Mouse (Mus musculus) spleen, postnatal 4 days (tissue): ENCODE data around the gene Abtb2.

Experiments used
- DNase-seq, 2 experiments: peaks; one replicate each; pipeline ENCODE4 v3.0.0; 2022; ENCODE audit warnings: low spot score in 2 of 2

Abtb2 gene

DNA sequence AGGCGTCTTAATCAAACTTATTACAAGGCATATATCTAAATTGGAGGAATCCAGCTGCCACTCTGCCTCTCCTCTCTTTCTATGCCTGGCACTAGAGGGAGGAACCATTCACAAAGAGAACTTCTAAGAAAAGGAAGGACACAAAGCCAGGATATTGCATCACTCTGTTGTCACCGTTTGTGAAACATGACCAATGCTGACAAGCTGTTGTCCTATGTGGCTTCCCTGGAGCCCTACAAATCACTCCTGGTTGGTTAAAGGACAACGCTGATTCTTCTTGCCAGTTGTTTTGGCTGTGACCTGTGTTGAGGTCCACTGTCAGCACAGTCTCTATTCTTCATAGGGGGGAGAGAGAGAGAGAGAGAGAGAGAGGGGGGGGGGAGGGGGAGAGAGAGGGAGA is 17.2 kb downstream of the Abtb2 start:
- DNase-seq = no peak

DNA sequence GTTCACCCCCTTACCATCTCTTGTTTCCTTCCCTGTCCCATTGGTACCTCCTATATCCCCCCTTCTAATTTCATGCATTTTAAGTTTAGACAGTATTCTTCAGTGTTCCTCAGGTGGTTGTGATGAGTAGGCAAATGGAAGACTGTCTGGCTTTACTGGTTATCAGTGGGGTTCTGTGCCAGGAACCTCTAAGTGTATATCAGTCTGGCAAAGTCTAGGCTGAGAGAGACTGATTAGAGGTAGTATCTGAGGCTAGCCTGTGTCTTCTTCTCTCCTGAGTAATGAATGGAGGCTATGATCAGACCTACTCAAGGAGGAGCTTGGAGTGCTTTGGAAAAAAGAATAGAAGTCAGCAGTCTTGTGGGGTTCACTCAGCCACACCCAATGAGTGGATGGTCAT is 18.0 kb downstream of the Abtb2 start:
- no peak for DNase-seq

DNA sequence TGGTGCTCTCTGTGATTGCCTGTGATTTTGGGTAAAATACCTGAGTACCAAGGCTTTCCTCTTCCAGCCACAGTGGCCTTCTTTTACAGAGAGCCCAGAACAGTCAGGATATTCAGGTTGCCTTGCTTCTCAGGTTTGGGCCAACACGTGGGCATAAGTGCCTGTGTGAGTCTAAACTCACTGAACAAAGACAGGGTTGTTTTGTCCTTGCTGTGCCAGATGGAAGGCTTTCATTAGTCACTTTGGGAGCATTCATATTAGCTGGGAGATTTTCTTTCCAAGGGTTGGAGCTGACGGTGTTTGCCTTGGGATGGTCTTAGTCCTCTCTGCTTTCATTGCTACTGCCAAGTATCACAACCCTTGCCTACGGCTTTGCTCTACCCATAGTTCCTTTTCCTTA is 20.3 kb downstream of the Abtb2 start:
- no peak for DNase-seq

DNA sequence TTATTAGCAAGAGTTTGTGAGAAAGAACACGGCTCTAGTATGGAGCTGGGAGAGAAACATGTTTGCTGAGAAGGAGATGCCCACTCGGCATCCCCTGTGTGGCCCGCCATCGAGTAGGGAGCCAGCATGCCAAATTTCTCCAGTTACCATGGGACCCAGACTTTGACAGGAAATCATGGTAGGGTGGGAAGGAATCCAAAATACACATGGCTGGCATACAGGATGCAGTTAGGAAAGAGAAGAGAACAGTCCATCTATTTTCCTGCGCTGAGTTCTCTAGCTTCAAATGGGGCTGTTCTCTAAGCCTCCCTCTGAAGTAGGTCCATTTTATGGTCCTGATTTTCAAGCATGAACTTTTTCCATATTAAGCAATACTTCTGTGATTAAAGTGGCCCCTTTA is 22.7 kb downstream of the Abtb2 start:
- DNase-seq = no peak

DNA sequence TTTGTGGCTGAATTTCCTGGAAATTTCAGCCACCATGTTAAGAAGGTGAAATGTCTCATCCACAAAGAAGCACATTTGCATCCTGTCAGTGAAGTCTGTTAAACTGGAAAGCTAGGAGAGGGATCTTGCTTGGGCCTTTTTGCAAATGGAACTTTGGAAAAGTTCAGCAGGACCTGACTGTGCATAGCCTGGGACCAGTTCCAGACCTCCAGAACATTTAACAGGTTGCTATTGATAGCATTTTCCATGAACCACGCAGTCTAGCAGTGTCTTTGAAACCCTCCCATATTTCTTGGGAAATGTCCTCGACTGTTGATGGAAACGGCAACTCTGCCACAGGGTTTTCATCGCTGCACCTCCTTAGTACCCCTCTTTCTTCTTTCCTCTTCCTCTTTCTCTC is 23.3 kb downstream of the Abtb2 start:
- DNase-seq = no peak

DNA sequence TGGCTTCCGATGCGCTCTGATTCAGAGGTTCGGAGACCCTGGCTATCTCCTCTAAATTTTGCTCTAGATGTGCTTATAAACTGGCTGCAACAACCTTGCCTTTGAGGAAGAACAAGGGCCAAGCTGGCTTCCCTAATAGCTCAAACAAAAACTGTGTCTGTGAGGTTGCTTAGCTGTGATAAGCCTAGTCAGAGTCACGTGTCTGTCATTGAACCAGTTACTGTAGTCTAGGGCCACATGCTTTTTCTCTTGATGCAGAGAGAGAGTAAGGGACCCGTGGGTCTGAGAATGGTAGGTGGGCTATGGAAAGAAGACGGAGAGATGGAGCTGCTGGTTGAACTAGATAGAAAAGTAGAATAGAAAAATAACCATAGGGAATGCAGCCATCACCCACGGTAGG is 24.5 kb downstream of the Abtb2 start:
- no peak for DNase-seq

DNA sequence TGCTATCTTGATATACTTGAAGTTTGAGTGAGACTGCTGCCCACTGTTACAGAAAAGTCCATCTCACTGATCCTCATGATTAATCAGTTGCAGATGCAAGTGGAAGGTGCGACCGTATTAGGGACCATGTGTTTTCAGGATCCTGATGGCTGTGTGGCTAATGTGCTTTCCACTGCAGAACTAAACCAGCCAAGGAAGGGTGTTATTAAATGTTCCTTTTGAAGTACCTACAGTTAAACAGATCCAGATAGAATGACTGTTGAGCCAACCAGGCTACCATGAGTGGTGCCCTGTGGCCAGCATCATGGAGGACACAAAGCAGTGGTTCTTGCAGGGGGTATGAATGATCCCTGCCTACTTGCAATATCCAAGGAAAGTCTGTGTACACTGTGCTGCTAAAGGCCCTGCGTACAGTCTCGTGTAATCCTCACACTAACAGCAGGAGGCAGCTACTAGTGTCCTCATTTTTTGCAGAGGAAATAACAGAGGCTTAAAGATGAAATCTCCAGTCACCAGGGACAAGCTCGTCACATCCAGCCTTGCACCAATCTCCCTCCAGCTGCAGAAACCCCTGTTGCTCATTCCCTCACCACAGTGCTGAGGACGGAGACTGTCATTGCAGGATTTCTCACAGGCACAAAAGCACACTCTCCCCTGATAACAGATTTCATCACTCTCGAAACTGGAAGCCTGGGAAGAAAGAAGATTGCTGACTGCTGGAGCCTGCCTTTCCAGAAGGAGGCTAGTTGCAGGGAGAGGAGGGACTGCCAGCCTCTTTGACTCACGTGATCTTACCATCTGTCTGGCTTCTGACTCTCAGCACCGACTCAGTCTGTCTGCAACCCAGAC is 25.9 kb downstream of the Abtb2 start:
- no peak for DNase-seq

DNA sequence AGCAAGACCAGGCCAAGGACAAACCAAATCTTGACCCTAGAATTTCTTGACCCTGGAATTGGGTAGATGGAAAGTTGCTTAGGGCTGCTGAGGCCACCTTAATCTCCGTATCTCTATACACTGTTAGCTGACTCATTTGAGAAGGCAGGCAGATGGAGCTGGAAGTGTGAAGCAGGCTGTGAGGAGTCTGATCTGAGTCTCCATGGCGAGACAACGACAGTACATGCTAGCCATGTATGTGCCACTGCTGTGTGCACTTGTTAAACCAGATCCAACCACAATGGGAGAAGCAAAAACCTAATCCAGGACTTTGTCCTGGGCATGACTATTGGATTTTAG is 26.4 kb downstream of the Abtb2 start:
- no peak for DNase-seq

DNA sequence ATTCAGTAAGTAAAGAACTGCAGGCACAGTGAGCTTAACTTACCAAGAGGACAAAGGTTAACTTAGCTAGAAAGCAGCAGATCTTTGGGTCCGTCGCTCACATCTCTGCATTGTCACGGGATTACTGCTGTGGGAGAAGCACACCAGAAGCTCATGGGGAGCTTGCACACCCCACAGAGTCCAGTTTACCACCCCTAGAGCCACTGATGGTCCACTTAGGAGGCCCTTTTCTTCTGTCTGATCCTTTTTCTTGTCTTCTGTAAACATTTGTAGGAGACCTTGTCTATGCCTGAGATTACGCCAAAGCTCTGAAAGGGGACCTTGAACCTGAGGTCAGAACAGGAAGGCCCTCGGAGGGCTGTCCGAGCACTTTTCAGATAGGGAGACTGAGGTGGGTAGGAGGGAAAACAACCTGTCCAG is 28.5 kb downstream of the Abtb2 start:
- DNase-seq = no peak

DNA sequence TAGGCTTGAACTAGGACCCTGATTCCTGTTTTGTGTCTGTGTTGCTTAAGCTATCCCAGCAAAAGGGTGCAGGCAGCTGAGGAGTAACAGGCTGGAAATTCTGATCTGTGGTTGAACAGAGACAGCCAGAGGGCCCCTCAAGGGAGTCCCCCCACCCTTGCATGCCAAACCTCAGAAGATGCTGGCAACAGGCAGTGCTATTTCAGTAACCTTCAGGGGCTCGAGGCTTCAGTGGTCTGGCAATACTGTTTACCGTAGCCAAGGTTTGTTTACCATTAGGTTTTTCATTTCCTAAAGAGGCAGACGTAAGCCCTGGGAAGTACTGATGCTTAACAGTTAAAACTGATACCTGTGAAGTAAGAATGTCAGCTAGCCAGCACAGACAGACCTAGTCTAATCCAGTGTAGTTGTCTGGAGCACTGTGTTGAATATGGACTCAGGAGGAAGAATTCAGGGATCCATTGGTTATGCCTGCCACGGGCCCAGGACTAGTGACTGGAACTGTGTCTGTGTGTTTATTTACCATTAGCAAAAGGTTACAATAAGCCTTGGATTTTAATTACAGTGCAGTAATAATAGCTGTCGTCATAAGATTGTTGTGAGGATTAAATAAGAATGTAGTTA is 29.0 kb downstream of the Abtb2 start:
- DNase-seq = no peak

DNA sequence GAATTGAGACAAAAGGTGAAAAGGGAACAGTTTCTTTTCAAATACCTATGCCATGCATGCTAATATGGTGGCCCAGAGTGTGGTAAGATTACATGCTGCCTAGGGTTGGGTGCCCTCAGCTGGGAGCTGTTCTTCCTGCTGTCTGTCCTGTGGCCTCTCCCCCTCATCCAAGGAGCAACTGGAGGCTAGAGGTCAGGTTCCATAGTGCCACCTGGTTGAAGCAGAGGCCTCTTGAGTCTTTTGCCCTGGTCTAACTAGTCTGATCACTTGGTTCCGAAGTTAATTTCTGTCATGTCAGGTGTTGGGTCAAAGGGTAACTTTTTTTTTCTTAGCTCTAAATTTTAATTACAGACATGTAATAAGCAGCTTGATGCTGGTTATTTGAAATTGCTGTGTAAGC is 33.2 kb downstream of the Abtb2 start:
- DNase-seq = no peak

DNA sequence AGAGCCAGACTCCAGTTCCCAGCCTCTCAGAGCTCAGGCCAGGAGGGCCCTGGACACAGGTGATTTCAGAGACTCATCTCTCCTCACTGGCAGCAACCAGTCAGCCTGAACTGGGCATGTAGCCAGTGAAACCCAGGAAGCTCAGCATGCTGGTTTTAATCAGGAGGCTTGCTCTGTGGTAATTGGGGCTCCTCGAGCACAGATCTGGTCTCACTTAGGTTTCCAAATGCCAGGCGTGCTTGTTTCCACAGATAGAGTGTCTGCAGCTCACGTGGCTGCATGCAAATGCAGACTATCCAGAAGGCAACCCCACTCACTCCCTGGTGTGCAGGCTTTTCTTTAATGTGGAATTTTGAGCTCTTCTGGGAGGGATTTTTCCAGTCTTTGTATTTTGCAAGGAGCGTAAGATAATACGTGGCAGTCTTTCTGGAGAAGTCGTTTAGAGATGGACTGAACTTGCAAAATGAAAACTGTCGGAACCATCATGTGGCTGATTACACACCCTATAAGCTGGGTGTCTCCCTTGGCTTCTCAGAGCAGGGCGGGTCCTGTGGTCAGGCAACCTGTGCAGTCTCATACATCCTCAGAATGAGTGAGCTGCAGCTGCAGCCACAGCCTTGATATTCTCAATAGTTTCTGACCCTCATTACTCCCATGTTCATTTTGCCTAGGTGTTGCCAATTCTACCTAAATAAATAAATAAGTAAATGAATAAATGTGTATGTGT is 34.2 kb downstream of the Abtb2 start:
- DNase-seq = no peak

DNA sequence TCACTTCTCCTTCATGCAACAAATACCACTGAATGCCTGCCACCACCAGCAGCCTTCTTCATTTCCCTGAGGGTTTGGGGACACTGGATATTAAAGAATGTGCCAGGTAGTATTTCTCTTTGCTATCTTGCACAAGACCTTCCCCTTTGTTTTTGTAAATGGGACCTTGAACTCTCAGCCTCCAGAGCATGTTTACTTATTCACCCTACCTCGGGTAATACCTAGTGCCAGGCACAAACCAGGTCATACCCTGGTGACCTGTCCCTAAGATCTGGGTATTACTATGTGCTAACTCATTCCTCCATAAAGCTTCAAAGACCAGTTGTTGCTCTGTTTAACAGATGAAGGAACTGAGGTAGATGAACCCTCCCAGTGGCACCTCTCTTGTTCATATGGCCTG is 35.0 kb downstream of the Abtb2 start:
- DNase-seq = no peak

DNA sequence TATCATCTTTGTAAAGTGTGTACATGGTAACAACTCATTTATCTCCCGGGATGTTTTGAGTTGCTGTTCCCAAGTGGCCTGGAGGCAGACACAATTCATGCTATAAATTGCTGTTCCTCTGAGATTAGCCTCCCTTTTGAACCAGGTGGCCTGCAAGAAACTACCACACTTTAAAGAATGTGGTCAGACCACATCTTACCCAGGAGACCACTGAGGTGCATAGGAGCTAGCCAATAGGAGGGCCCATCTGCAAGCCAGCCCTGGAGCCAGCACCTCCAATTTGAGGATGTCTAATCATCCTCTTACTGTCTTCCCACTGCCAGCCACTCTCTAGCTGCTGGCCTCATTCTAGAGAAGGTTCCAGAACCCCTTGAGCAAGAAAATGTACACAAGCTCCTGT is 35.4 kb downstream of the Abtb2 start:
- no peak for DNase-seq

DNA sequence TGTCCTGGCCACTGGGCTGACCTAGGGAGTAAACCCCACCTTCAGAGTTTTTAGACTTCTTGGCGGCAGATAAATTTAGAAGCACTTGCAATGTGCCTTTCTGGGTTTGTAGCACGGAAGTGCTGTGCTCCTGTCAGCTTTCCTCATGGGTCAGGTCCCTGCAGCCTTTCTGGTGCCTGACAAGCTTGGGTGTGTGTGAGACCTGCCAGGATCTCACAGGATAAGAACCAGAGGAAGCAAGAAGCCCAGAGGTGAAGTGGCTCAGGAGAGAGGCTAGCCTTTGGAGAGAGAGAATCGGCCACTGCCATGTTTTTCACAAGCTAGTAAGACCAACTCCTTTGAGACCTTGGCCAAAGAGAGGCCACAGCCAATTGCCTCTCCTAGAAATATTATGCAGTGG is 37.1 kb downstream of the Abtb2 start:
- DNase-seq = no peak

DNA sequence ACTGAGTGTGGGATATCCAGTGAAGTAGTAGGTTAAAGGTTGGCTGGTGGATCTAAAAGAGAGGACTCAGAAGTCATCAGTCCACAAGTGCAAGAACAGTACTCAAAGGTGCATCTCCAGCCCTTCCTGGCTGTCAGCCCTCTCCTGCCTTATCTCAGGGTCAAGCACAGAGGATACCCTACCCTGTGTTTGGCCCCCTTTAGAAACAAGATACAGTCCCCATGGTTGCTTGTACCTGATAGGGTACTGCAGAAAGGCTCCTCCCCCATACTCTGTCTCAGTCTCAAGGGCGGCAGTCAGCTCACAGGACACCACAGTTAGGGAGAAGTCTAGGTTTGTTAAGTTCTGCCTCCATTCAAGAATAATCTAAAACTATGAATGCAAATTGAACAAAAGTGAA is 37.8 kb downstream of the Abtb2 start:
- no peak for DNase-seq

DNA sequence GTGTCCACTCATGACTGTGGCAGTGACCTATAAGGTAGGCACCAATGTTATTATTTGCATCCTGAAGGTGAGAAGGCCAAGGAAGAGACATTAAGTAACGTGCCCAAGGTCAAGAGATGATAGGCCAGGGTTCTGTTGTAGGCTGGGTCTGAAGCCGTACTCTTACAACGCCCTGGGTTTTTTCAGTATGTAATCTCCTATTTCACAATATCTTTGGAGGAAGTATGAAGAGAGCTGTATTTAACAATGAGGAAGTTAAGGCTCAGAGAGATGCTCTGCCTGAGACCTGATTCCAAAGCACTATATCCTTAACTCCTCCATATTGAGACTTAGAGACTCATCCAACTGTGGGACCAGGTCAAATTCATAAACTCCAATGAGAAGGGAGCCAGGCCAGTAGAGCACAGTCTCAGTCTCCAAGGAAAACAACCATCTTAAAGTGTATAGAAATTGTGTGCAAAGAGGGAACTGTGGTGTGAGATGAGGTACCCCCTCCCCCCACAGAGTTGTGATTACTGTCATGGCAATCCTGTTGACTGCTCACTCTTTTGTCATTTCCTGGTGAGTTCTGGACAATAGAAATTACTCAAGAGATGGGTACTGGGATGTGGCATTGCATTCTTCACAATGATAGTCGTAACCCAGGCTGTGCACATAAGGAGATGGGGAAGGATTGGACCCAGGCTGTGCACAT is 39.8 kb downstream of the Abtb2 start:
- DNase-seq = no peak

DNA sequence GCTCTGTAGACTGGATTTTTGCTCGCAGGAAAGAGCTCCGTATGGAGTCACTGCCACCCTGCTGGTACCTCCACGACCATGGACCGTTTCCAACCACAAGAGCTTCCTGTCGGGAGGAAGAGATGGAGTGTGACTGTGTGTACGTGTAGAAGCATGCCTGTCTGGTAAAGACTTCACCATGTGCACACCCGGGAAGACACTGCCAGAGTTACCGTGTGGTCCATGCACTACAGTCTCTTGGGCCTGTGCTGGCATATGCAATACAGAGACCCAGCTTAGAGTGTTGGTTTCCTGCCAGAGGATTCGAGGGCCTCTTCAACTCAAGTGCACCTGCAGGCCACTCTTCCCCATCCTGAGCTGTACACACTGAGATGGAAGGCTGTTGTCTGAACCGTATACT is 41.8 kb downstream of the Abtb2 start:
- DNase-seq = no peak

DNA sequence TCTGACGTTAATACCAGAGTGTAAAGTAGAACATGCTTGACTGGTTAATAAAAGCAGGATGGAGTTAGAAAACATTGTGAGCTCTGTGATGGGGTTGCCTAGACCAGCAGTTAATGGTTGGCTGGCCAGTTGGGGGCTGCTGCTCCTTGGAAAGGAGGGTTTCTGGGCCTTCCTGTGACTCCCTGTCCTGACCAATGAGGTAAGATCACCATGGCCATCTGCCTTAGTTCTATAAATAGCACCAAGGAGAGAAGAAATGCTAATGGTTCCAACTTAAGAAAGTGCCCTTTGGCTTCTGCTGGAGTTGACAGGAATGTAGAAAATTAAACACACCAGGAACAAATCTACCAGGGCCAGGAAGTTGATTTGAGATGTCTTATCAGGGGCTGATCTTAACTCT is 42.8 kb downstream of the Abtb2 start:
- DNase-seq = no peak

DNA sequence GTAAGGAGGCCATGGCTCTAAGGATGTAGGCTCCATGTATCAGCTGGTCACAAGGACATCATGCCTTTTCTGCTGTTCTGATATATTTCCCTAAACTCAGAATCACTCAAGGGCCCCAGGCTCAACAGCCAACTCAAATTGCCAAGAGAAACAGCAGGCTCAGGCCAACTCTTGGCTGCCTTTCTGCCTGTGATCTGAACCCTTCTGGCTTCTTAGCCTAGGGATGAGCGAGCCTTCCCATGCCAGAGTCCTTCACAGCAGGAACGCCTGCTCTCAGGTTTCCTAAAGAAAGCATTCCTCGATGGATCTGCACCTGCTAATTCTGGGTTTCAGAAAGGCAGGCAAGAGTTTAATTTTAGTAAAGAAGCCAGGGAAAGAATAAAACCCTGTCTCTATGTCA is 43.4 kb downstream of the Abtb2 start:
- no peak for DNase-seq

DNA sequence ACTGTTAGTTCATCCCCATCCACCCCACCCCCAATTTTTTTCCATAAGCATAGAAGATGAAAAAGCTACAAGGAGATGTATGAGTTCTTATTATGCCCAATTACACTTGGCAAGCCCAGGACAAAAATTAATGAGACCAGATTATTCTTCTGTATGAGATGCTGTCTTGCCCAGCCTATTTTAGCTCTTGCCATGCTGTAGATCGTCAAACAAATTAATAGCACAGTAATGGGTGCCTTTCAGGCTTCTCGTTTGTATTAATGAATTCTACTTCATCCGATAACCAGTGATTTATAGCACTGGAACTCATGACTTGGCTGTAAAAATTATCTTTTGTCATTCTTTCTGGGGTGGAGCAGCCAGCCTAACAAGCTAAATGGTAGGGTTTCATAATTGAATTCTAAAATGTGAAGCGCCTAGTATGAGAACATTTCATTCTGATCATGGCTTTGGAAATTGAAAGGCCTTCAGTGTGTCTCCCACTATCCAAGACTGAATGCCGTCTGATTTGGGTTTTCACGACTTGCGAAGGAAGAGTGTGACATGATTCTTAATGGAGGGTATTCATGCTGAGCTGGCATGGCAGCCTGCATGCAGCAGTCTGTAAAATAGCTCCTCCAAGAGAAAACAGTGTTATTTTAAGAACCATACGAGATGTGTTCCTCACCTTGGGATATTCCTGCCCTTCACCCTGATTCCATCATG is 44.9 kb downstream of the Abtb2 start:
- DNase-seq = no peak

DNA sequence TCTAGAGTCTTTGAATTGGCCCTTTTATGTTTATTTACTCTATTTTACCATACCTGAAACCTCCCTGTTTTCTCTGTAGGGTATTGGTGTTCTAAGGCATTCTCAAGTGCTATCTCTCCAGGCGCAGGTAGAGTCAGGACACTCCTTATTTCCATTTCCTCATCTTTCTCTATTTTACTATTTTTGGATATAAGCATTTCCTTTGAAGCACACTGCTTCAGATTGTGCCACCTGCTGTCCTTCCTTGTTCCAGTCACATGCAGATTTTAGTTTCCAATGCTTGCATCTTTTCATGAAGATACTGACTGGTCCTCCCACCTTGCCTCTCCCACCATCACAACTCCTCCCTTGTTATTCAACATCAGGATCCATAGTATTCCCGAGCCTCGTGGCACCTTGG is 47.8 kb downstream of the Abtb2 start:
- DNase-seq = no peak
